Mouse (Mus musculus) spleen, postnatal 36 days (tissue): Measurements from ENCODE around the gene March6.

Source experiments
- DNase-seq, 2 experiments: peaks; one replicate each; pipeline ENCODE4 v3.0.0; 2022; ENCODE audit warnings: low spot score in 2 of 2, mixed read lengths in 1 of 2

Gene March6

GRCm38 (mm10) chr15:31453098-31453916 is 77.5 kb downstream of the March6 start, which contains the start of gene Ropn1l:
Gene Ropn1l (minus strand): TSS chr15:31453737.
- peak; percentile 77 to 79 for DNase-seq

DNA sequence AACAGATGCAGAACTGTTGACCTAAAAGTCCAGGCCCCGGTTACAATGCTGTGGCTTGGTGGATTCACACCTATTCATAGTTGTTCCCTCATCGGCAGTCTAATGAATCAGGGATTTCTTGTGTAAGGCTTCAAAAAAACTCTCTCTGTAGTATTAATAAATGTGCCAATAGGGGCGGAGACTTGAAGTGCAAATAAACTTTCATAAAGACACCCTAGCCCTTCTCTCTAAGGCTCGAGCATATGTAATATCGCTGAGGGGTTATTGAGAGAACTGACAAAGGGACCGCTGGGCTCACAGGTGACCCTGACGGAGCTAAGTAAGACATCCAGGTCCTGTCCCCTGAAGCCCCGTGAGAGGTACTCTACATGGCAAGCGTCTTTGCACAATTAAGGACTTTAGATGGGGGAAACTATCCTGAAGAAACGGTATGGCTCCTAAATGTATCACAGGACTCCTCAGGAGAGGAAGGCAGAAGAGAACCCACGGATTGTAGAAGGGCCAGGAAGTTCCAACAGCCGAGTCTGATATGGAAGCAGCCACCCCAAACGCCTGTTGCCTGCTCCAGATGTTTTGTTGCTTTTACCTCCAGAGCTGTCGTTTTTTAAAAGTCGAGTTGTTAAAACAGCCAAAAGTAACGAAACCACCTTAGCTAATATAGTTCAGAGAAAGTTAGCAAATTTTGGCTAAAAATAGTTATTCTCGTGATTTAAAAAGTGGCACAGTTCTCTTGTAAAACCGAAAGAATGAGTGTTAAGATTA is 78.3 kb downstream of the March6 start:
- no peak for DNase-seq

DNA sequence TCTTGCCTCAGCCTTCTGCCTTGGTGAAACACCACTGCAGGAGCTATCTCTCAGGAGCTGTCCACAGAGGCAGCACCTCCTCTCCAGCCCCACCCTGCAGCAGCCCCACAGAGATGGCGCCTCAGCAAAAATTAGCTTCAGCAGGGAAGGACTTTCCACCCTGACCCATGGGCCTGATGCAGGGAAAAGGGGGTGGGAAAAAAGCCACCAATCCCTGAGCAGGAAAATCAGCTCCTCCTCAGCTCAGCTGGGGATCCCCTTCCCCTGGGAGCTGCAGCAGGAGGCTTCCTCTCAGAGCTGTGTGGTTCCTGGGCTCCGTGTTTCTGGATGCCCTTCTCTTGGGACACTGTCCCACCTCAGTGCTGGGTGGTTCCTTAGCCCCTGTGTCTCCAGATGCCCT is 81.1 kb downstream of the March6 start:
- no peak for DNase-seq

DNA sequence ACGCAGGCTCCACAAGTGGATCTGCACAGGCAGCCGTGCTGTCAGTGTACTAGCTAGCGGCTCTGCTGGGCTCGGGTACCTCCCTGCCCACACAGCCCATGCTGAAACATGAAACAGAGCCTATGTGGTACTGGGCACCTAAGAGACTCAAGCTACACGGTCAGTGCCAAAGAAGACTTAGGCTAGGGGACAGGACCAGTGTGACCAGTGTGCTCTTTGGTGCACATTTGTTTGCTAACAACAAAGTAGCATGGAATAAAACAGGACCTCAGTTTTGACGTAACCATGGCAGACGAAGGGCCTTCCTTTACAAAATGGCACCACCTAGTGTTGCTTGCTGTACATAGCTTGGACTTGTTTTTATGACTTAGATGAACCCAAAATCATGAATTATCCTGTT is 83.7 kb downstream of the March6 start:
- peak in 1 of 2 experiments; percentile 24 for DNase-seq

DNA sequence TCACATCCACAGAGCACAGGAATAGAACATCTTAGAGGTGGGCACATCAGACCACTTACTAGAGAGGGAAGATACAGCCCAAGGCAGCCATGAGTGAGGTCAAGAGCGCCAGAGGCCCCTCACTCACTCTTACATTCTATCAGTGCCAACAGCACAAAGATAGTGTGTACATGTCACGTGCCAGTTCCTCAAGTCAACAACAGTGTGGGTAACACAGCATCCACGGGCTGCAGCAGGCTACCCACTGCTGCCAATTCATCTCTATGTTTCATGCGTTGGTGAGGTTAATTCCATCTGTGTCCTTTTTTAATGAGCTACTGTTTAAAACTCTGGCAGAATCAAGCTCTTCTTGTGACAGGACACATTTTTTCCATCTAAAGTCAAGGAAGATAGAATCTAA is 88.2 kb downstream of the March6 start:
- DNase-seq, result no peak

DNA sequence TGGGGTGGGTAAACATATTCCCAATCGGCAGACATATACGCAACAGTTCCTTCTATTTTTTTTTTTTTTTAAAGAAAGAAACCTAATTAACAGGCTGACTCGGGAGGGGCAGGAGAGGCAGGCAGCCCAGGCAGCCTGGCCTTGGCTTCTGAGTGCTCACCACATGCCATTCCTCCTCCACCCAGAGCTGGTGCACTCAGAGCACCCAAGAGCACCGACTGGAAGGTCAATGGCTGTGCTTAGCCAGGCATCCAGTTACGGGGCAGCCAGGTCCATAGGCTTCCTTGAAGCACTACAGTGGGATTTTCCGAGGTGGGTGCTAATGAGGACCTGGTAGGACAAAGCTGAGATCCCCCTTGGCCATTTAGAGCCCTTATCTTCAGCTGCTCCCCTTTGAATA is 88.9 kb downstream of the March6 start:
- no peak for DNase-seq

DNA sequence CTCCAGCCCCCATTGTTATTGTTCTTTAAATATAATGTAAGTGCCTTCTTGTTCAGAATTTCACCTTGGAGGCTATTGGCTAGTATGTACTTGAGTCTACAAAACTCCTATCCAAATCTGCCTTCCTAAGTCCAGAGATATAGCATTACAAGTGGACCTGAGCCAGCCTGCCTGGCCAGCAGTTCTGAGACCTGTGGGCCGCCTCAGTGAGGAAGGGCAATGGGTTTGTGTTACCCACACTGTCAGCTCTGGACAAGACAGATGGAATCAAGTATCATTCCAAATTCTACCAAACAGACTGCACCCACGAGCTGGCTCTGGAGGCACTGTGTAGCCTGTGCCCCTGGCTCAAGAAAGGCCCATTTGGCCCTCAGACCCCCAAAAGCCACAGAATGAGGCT is 94.0 kb downstream of the March6 start:
- DNase-seq, result no peak

GRCm38 (mm10) chr15:31436083-31436482 is 94.8 kb downstream of the March6 start:
- DNase-seq, result no peak

DNA sequence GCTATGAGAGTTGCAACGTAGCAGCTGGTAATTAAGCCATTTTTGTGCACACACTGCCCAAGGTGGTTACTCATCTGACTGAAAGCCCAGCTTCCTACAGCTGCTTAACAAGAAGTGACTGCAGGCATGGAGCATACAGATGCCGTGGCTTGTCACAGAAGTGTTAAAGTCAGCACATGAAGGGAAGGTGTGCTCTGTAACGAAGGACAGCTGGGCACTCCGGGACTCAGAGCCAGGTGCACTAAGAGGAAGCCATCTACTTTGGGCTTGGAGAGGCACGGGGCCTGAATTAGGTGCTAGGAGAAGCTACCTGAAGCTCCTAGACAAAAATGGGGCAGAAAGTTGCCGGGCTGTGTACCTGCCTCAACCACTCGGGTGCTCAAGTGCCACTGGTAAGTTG is 97.1 kb downstream of the March6 start:
- DNase-seq, result no peak

DNA sequence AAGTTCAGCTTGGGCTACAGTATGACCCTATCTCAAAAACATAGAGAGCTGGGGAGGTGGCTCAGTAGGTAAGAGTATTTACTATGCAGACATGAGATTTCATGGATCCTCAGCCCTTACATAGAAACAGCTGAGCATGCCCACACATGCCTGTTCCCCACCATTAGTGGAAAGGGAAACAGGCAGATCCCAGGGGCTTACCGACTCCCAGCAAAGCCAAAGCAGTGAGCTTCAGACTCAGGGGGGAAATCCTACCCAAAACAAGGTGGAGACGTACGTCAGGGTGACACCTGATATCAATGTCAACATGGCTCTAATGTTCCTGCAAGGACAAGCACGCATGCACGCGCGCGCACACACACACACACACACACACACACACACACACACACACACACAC is 99.0 kb downstream of the March6 start:
- no peak for DNase-seq

DNA sequence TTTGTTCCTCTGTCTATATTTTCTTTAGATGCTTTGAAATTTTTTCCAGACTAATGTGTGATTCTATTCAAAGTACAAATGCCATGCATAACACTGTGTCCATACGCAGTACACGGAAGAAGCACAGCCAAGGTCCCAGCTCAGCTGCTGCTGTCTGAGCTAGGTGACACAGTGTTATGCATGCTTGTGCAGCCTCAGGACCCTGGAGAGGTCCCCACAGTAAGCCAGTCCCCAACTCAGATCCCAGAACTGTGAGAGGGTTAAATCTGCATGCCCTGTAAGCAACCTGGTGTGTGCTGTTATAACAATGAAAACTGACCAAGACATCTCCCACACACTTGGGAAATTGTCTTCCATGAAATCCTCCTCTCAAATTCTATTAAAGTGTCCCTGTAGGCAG is 100.8 kb downstream of the March6 start:
- no peak for DNase-seq

GRCm38 (mm10) chr15:31429429-31429828 is 101.4 kb downstream of the March6 start:
- no peak for DNase-seq

- no peak for DNase-seq
Observed at GRCm38 (mm10) chr15:31428571-31428970, 102.3 kb downstream of the March6 start.

DNA sequence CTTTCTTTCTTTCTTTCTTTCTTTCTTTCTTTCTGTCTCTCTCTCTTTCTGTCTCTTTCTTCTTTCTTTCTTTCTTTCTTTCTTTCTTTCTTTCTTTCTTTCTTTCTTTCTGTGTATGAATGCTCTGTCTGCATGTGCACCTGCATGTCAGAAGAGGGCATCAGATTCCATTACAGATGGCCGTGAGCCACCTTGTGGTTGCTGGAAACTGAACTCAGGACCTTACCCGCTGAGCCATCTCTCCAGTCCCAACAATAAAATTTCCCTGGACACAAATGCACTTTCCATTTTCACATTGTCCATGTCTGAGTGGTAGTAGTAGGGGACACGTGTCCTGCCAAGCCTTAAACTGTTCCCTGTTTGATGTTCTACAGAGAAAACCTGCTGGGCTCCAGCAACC is 103.5 kb downstream of the March6 start:
- DNase-seq, result no peak

DNA sequence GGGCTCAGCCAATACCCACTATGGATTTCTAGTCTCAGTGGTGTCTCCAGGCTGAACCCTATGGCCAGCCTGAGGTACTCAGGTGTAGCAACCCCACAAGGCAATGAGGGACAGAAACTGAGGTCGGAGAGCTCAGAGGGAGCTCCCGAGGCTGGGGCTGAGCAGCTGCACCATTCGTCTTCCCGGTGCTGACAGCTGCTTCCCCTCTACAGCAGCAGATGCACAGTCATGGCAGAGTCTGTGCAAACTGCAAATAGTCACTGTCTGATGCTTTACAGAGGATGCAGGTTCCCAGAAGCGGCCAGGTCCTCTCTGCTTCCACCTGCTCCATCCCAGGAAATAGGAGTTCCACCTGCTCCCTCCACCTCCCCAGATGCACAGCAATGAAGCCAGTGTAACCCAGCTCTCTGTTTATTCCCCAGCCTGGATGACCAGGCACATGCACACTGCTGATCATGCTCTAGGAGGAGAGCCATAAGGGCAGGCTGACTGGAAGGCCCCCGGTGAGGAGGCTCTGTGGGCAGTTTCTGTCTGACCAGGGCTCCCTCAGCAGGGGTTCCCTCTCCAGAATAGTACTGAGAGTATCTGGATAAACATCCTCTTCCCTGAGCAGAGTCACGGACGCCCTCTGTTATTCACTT is 104.7 kb downstream of the March6 start:
- no peak for DNase-seq

DNA sequence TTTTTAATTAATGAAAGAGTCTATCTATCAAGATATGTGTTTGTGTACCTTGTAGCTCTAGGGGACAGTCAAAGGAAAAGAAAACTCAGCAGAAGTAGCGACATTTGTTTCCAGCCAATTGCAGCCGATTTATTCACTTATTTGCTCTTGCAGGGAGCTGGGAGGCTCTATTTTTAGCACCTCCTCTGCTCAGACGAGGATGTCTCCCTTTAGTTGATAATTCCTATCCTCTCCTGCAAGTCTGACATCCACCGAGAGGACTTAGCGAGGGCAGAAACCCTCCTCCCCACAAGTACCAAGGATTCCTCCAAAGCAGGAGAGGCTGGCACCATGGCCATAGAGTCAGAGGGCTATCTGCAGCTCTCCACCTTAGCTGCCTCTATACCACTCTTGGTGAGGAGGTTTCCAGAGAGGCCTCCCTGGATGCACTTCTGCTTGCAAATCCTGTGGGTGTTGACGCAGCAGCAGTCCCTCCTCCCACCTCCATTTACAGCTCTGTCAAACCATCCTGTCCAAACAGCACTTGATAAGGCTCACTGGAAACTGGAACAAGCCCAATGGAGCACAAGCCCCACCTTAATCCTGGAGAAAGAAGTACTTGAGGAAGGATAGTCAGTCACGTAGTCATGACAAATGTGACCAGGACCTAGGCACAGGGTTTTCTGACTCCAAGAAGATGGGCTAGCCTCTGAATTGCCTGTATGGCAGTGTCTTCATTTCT is 108.0 kb downstream of the March6 start:
- DNase-seq, result no peak

GRCm38 (mm10) chr15:31419037-31419436 is 111.8 kb downstream of the March6 start:
- DNase-seq, result peak; percentile 40 to 52

GRCm38 (mm10) chr15:31418686-31419024 is 112.2 kb downstream of the March6 start:
- DNase-seq, result no peak

- DNase-seq, result peak; percentile 68 to 75
Observed at GRCm38 (mm10) chr15:31417796-31418685, 112.8 kb downstream of the March6 start.

DNA sequence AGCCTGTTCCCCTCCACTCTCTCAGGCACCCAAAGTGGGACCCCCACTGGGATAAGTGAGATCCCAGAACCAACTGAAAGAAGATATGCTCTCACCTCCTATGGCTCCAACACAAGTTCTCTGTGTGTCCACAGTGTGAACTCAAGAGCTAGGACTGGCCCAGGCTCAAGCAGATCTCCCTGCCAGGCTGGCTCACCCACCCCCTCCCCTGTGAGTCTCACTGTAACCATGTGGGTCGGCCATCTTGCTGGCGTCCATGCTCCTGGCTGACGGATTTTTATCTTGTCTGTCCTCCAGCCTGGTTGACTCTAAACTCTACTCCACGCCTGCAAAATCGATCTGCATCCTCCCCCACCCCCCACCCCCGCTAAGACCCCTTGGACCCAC is 113.5 kb downstream of the March6 start:
- no peak for DNase-seq

DNA sequence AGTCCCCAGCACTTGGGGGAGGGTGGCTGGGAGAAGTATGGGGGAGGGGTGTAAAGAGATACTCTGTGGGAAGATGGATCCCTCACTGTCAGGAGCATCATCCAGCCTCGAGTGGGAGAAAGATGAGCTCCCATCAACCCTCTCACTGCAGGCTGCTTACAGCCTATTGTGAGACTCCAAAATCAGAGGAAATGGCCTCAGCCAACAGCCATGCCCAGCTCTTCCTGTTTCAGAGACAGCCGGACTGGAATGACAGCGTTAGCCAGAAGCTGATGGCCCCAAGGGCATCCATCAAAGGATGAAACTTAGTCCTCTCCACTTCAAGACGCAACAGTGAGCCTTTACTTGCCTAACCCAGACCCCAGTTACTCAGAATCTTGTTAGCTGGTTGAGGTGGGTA is 115.7 kb downstream of the March6 start:
- no peak for DNase-seq
